Mouse (Mus musculus): ENCODE measurements around the gene Tspan14. TPM values are rescaled to one million over a fixed set of nuclear protein-coding genes. Genes with fewer than 3 reads are reported as not detected.
A peak's percentile ranks its signal among the peaks of the same experiment; 100 is the strongest.

Gene Tspan14
- polyA plus RNA-seq (2015; fragmentation: Nextera tagmentation; extraction: Ambion mirVana), result 97.5 and 98.3 TPM in 2 replicates

DNA sequence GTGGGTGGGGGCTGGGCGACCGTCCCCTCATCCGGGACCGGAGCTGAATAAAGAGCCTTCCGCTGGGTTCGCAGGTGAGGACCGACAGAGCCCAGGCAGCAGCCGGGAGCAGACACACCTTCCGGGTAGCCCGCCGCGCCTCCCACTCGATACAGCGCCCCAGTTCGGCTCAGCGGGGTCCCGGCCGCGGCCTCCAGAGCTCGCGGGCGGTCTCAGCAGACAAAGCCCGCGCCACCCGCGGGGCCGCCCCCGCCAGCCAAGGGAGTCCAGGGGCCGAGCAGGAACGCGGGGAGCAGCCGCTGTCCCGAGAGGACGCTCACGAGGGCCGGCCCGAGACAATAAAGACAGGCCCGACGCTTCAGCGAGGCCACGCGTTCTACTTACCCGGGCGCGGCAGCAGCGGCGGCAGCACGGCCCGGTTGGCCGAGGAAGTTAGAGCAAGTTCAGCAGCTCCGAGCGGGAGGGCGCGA is at the start of gene Tspan14:
Gene Tspan14 (minus strand): TSS at position 416 of the 470 bp plus-strand sequence.
- no peaks in the 10 kb centered on the region for H3K9me3 ChIP-seq
- peak within 1 kb of the TSS; percentile 99 for H3K4me3 ChIP-seq
- peak within 1 kb of the TSS; percentile 87 for H3K27ac ChIP-seq (replicated peaks)
- peak within 1 kb of the TSS; percentile 78 for H3K4me2 ChIP-seq (replicated peaks)
- peak; percentile 72 for ATAC-seq (replicated peaks)
- no peaks in the 10 kb centered on the region for H3K36me3 ChIP-seq
- peaks cover 3% of the 10 kb centered on the region; the same call in 1 of the 2 replicates for H3K27me3 ChIP-seq
- peak within 1 kb of the TSS; percentile 95 for H3K9ac ChIP-seq (replicated peaks)
- H3K4me1 ChIP-seq, result peaks cover 41% of the 10 kb centered on the region
- WGBS, result under 1% methylated on average over 52 of the region's 54 CpGs

DNA sequence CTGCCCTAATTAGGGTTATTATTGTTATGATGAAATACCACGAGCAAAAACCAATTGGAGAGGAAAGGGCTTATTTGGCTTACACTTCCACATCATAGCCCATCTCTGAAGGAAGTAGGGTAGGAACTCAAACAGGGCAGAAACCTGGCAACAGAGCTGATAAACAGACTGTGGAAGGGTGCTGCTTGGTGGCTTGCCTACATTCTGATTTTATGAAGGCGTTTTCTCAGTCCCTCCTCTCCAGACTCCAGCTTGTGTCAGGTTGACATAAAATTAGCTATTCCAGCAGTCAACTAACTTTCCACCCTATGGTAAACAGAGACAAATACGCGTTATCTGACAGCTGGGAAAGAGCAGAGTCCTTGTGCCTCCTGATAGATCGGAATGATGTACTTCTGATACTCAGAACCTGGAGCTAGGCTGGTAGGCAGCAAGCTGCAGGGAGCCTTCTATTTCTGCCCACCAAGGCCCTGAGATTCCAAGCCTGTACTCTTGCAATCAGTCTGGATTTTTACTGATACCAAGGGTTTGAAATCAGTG is 48.2 kb upstream of the Tspan14 start:
- Histone ChIP-seq H3K9me3 (no peaks in the 10 kb centered on the region), H3K4me3 (no peak overlapping the region), H3K27ac (replicated peaks) (no peak overlapping the region), H3K9ac (replicated peaks) (no peak overlapping the region), H3K27me3 (no peaks in the 10 kb centered on the region), H3K36me3 (no peaks in the 10 kb centered on the region), H3K4me1 (peaks cover 14% of the 10 kb centered on the region), H3K4me2 (replicated peaks) (no peak overlapping the region)
- ATAC-seq (replicated peaks), result no peak
- WGBS, result 69% methylated on average over 5 of the region's 5 CpGs

DNA sequence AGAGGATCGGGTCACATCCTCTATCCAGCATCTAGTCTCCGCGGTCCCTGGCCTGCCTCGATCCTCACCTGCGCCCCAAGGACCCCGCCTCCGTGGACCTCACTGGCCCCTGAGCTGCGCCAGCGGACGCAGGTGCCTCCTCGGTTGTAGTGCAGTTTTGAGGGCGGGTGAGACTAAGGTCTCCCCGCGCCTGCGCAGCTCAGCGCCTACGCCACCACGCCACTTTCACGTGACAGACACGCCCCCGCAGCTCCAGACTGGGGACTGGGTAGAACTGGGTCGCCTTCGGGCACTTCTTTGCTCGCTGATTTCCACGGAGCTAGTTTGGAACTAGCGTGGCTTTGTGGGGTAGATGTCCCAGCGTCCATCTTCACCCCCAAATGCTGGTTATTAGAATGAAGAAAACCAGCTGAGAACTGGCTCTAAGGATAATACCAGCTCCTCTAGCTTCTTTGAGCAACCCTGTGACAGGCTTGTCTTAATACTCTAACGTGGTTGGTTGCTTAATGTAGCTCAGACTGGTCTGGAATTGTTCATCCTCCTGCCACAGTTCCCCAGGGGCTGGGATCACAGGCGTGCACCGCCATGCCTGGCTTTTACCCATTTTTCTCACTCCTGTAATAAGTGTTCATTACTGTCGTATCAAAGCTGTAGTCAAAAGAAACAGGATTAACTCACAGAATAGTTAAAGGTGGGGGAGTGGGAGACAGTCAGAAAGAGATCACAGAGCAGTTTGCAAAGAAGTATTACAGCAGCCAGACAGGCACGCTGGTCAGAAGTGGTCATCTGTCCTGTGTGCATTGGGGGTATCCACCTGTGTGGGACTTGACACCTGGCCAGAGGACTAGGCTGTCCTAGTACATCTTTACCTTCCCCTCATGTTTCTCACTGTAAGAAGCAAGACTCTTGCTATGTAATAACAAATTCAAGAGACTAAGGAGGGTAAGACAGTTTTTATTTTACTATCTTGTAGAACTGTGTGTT is 47.3 kb upstream of the Tspan14 start, which contains the start of gene Fam213a:
Gene Fam213a (minus strand): TSS at position 159 of the 984 bp plus-strand sequence.
- Histone ChIP-seq H3K9me3 (no peaks in the 10 kb centered on the region), H3K36me3 (no peaks in the 10 kb centered on the region), H3K4me3 (peak within 1 kb of the TSS; percentile 76), H3K27ac (replicated peaks) (peak within 1 kb of the TSS; percentile 81), H3K27me3 (no peaks in the 10 kb centered on the region), H3K4me1 (peaks cover 14% of the 10 kb centered on the region), H3K9ac (replicated peaks) (peak within 1 kb of the TSS; percentile 86), H3K4me2 (replicated peaks) (peak within 1 kb of the TSS; percentile 87)
- WGBS, result 1% methylated on average over 32 of the region's 32 CpGs
- ATAC-seq (replicated peaks), result peak; percentile 100

DNA sequence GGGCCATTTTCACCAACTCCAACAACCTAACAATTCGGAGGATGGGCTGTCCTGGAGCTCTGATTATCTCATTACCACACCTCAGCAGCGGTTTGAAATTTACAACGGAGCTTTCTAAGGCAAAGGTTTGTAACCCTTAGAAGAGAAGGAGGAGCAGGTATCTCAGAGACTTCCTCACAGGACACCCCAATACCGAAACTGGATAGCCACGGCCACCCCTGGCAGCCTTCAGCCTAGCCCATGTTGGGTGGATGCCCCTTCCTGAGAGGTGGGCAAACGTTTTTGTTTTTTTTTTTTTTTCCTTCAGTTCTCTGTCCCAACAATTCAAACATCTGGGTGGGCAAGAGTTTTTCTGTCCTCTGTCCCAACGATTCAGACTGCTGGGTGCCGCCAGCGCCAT is 46.5 kb upstream of the Tspan14 start:
- Histone ChIP-seq H3K4me1 (peaks cover 14% of the 10 kb centered on the region), H3K27me3 (no peaks in the 10 kb centered on the region), H3K4me3 (peak overlapping the region; percentile 76), H3K4me2 (replicated peaks) (peak overlapping the region; percentile 87), H3K36me3 (no peaks in the 10 kb centered on the region), H3K9me3 (no peaks in the 10 kb centered on the region), H3K9ac (replicated peaks) (peak overlapping the region; percentile 86), H3K27ac (replicated peaks) (peak overlapping the region; percentile 81; the same call in 1 of the 2 replicates)
- peak; percentile 3 for ATAC-seq (replicated peaks)
- 19% methylated on average over 9 of the region's 9 CpGs for WGBS

DNA sequence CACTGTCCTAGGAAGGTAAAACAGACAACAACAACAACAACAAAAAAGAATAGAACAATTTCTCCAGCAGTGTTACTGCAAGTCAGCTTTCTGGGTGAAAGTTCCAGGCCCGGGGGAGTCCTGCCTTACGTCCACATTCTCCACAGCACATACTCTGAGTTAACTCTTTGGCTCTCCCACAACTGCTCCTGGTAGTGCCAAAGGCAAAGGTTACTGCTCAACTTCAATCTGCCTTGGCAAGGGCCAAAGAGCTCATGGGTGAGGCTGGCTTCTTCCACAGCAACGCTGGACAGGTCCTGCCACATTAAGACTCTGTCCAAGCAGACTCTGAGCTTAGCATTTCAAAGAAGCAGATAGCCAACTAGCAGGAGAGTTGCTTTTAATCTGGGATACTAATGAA is 45.3 kb upstream of the Tspan14 start:
- Histone ChIP-seq H3K36me3 (no peaks in the 10 kb centered on the region), H3K9ac (replicated peaks) (no peak overlapping the region), H3K4me2 (replicated peaks) (no peak overlapping the region), H3K27me3 (no peaks in the 10 kb centered on the region), H3K9me3 (no peaks in the 10 kb centered on the region), H3K4me1 (peaks cover 14% of the 10 kb centered on the region), H3K27ac (replicated peaks) (no peak overlapping the region), H3K4me3 (no peak overlapping the region)
- ATAC-seq (replicated peaks), result no peak
- 81% methylated on average over 3 of the region's 3 CpGs for WGBS

DNA sequence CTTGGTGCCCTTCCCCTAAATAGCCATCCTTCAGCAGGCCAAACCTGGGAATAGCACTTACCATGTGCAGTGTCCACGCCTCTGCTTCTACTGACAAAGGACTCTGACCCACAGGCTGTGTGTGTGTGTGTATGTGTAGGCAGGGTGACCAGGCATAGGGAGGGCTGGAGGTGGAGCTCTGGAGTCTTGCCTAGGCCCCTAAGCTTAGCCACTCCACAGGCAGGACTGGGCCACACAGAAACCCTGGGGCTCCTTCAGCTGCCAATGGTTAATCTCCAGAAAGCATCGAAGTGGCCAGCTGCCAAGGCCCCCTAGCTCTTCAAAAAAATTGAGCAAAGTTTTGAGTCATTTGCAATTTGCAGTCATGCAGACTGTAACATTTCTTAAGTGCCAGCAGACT is 41.5 kb upstream of the Tspan14 start:
- Histone ChIP-seq H3K9ac (replicated peaks) (no peak overlapping the region), H3K4me1 (peaks cover 13% of the 10 kb centered on the region), H3K27ac (replicated peaks) (no peak overlapping the region), H3K27me3 (no peaks in the 10 kb centered on the region), H3K36me3 (no peaks in the 10 kb centered on the region), H3K4me2 (replicated peaks) (no peak overlapping the region), H3K9me3 (no peaks in the 10 kb centered on the region), H3K4me3 (no peak overlapping the region)
- no peak for ATAC-seq (replicated peaks)
- WGBS, result 63% methylated on average over 2 of the region's 2 CpGs

DNA sequence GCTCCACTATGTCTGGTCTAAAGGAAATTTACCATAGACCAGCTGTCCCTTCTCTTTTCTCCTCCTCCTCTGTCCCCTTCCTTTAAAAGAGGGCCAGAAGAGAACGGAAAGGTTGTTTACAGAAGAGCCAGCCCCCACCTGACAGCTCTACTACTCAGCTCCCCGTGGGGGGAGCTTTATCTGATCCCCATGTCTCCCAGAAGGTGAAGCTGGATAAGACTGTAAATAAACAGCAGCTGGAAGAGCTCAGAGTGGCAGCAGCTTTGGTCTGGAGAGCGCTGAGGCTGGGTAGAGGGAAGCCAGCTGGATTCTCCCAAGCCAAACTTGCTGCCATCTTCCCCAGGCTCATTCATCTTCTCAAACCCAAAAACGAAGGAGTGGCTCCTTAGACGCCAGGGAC is 41.0 kb upstream of the Tspan14 start:
- no peaks in the 10 kb centered on the region for H3K9me3 ChIP-seq
- peaks cover 10% of the 10 kb centered on the region for H3K4me1 ChIP-seq
- H3K4me2 ChIP-seq (replicated peaks), result no peak overlapping the region
- H3K9ac ChIP-seq (replicated peaks), result no peak overlapping the region
- H3K27me3 ChIP-seq, result no peaks in the 10 kb centered on the region
- no peaks in the 10 kb centered on the region for H3K36me3 ChIP-seq
- no peak overlapping the region for H3K27ac ChIP-seq (replicated peaks)
- ATAC-seq (replicated peaks), result no peak
- WGBS, result 52% methylated on average over 5 of the region's 5 CpGs
- no peak overlapping the region for H3K4me3 ChIP-seq

DNA sequence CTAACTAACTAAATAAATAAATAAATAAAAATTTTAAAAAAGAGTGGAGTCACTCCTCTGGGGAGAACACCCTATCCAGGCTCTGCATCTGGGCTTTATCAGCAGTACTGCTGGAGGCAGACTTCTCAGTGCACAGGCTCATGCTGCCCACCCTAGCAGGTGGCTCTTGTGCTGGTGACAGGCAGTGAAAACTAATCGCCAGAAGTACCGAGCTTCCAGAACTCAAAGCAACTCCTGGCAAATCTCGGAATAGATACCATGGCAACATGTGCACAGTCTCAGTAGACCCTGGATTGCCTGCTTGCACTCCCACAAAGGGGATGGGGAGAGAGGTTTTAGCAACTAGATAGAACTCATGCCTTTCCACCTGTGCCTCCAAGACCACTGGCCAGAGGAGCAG is 40.3 kb upstream of the Tspan14 start:
- H3K4me2 ChIP-seq (replicated peaks), result no peak overlapping the region
- H3K4me1 ChIP-seq, result peaks cover 10% of the 10 kb centered on the region
- no peak for ATAC-seq (replicated peaks)
- no peak overlapping the region for H3K9ac ChIP-seq (replicated peaks)
- H3K36me3 ChIP-seq, result no peaks in the 10 kb centered on the region
- 41% methylated on average over 3 of the region's 3 CpGs for WGBS
- no peak overlapping the region for H3K4me3 ChIP-seq
- H3K27ac ChIP-seq (replicated peaks), result no peak overlapping the region
- no peaks in the 10 kb centered on the region for H3K27me3 ChIP-seq
- H3K9me3 ChIP-seq, result no peaks in the 10 kb centered on the region

DNA sequence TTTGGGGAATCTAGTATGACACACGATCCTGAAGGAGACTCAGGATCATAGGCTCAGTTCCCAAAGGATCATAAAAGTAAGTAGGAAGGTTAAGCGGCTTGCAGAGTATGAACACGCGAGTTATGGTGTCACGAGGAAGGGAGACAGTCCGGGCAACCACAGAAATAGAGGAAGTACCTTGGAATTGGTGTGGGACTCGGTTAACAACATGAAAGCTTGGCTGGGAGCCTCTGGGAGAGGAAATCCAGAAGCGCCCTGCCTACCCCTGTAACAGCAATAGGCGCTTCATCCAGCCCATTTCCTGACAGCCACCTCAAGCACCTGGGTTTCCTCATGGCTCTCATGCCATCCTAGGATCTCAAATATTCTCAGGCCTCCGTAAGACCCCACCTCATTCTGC is 39.7 kb upstream of the Tspan14 start:
- no peaks in the 10 kb centered on the region for H3K27me3 ChIP-seq
- H3K4me1 ChIP-seq, result peaks cover 10% of the 10 kb centered on the region
- H3K4me3 ChIP-seq, result no peak overlapping the region
- no peak overlapping the region for H3K9ac ChIP-seq (replicated peaks)
- H3K27ac ChIP-seq (replicated peaks), result no peak overlapping the region
- no peaks in the 10 kb centered on the region for H3K36me3 ChIP-seq
- H3K4me2 ChIP-seq (replicated peaks), result no peak overlapping the region
- no peak for ATAC-seq (replicated peaks)
- WGBS, result 96% methylated on average over 10 of the region's 10 CpGs
- no peaks in the 10 kb centered on the region for H3K9me3 ChIP-seq

DNA sequence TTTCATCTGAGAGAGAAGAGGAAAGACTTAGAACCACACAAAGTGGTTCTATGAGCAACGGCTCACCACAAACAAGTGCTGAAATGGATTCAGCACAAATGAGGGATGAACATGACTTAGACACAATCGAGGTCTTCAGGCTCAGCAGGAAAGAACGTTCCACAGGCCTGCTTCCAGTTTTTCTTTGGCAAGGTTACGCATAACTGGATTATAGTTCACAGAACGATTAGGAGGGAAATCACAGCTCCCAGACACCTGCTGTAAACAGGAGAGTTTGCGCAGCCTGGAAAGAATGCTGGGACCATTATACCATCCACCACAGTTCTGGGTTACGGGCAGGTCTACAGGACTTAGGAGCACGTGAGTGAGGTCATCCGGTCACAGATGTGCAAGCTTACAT is 39.1 kb upstream of the Tspan14 start:
- H3K36me3 ChIP-seq, result 0 out of 2 replicates have a peak, but pooled peaks cover 3% of the 10 kb centered on the region
- H3K27ac ChIP-seq (replicated peaks), result no peak overlapping the region
- H3K9ac ChIP-seq (replicated peaks), result no peak overlapping the region
- no peak overlapping the region for H3K4me3 ChIP-seq
- H3K4me2 ChIP-seq (replicated peaks), result no peak overlapping the region
- peaks cover 10% of the 10 kb centered on the region for H3K4me1 ChIP-seq
- no peak for ATAC-seq (replicated peaks)
- no peaks in the 10 kb centered on the region for H3K27me3 ChIP-seq
- WGBS, result 88% methylated on average over 9 of the region's 9 CpGs
- no peaks in the 10 kb centered on the region for H3K9me3 ChIP-seq

DNA sequence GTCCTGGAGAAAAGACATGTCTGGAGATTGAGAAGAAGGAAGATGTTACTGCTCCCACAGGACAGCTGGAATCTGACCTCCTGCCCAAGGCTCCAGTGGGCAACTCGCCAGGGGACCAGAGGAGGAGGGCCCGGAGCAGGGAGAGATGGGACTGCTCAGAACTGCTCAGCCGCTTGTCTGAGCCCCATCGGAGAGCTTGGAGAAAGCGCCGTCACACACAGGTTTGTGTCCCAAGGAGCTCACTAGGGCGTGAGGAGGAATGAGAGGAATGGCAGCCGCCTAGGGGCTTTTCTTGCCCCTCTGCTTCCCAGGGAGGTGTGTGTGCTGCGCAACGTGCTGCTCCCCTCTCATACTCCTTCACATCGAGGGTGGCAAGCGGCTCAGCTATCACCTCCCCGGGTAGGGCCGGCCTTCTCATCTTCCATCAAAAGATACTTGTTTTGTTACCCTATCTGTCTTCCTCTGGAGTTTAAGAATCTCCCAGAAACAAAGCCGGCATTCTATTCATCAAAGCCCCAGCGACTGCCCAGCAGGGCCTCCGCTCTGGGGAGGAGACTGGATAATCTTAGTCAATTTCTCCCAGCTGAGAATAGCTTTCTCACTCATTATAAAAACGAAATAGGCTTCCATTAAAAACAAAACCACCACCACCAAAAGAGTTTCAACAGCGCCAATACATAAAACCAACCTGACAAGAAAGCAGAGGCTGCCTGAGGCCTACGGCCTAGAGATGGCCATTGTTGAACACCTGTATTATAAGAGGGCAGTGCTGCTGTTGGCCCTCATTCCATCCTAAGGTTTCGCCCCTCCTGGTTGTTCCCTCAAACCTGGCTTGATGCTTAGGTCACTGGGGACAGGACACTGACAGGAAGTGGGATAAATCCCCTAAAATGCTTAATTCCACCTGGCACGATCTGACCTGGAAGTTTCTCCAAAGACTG is 37.9 kb upstream of the Tspan14 start:
- no peak overlapping the region for H3K4me3 ChIP-seq
- H3K4me1 ChIP-seq, result peaks cover 10% of the 10 kb centered on the region
- peak overlapping the region; percentile 14; the same call in 1 of the 2 replicates for H3K4me2 ChIP-seq (replicated peaks)
- H3K9ac ChIP-seq (replicated peaks), result no peak overlapping the region
- 12% methylated on average over 22 of the region's 22 CpGs for WGBS
- peak; percentile 49; the same call in 1 of the 2 replicates for ATAC-seq (replicated peaks)
- H3K9me3 ChIP-seq, result no peaks in the 10 kb centered on the region
- no peaks in the 10 kb centered on the region for H3K27me3 ChIP-seq
- no peak overlapping the region for H3K27ac ChIP-seq (replicated peaks)
- H3K36me3 ChIP-seq, result 0 out of 2 replicates have a peak, but pooled peaks cover 4% of the 10 kb centered on the region
